Mouse (Mus musculus) urinary bladder, adult 2 months (tissue): ENCODE data around the gene Rwdd3. TPM values are rescaled to one million over a fixed set of nuclear protein-coding genes. Genes with fewer than 3 reads are reported as not detected.

Experiments used
- DNase-seq: peaks from one replicate; pipeline ENCODE4 v3.0.0; 2022; ENCODE audit warnings: low spot score
- polyA plus RNA-seq: library from polyadenylated mRNA; depleted of rRNA; stranded (reverse); fragments of >200 nt; gene quantifications from 2 replicates; pipeline ENCODE4 v1.2.3, GENCODE M21; 2012; rRNA removed

Rwdd3 gene
- polyA plus RNA-seq, 1 experiment: 5.3 TPM

- no peak for DNase-seq
These were observed 11.1 kb downstream of the Rwdd3 start for GRCm38 (mm10) chr3:121160424-121160823.

DNA sequence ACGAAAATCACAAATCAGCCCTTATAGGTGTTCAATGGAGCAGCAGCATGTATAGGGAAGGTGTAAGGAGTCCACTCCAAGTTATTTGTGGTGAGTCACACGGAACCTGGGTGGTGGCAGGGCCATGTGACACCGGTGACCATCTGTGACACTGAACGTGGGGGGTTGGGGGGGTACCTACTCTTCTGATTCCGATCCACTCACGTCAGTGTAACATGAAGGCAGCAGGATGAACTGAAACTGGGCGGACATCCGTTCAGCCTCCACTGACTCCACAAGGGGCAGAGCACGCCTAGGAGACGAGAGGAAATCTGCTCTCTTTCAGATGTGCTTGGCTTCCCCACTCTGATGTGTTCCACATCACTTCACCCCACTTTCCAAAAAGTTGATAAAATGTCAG, 11.9 kb downstream of the Rwdd3 start:
- DNase-seq: no peak

DNA sequence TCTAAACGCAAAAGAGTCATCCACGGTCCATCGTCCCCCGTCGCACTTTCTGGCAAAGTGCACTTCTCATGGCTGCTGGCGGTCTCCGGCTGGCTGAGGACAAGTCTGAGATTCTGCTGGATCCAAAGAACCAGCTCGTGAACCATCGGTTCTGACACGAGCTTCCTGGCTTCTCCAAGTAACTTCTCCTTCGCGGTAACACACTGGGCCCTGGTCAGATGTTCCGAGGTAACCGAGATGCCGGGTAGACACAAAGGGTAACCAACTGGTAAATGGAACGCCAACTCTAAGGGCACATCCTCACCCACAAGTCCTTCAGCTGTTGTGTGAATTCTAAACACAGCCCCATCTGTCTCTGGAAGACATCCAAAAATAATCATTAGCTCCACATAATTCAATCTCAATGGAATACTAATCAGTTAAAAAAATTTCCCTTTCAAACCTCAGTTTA, 12.6 kb downstream of the Rwdd3 start:
- DNase-seq: no peak

DNA sequence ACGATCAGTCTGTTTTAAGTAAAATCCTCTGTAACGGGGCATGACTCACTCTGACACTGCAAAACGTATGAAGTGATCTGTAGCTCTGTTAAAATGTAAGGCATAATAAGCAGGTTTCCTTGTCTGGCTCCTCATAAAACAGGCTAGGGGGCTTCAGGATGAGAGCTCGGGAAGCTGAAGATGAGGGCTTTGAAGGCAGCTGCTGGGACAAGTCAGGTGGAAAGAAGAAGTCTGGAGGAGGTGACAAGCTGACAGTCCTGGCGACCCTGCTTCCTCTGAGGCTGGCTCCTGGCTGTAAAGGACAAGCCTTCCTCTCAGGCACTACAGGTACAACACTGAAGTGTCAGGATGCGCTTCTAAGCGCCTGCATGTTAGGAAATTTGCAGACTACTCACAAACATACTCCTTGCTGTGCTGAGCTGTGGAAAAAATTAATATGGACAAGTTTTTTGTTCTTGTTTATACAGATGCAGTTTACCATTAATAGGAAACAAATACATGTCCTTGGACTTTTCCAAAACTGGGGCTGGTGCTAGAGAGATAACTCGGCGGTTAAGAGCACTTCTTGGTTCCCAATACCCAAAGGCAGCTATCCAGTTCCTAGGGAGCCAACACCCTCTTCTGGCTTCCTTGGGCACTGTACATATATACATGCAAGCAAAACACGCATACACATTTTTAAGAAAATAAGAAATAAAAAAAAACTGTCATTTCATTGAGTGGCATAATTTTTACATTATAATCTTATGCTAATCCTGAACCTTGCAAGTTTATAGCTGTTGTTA, 13.8 kb downstream of the Rwdd3 start:
- DNase-seq: no peak

GRCm38 (mm10) chr3:121156451-121157186, 14.9 kb downstream of the Rwdd3 start:
- no peak for DNase-seq

DNA sequence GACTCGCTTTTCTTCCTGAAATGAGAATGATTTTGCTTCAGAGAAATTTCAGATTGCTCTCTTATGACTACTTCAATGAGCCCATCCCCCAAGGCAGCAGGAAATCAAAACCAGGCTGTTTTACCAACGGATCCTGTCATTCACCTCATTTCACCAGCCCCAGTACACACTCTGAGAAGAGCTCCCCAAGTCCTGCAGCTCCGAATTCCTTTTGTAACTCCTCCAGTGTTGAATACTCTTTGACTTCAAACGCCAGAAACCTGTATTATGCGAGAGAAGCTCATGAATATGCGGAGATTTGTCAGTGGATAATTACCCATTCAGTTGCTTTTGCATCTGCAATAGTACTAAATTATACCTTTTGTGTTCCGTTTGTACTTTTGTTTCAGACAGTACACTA, 15.5 kb downstream of the Rwdd3 start:
- no peak for DNase-seq

GRCm38 (mm10) chr3:121133937-121134336, 37.6 kb downstream of the Rwdd3 start:
- no peak for DNase-seq

- DNase-seq: no peak
These were observed 38.5 kb downstream of the Rwdd3 start for GRCm38 (mm10) chr3:121133039-121133438.

GRCm38 (mm10) chr3:121127171-121127570, 44.3 kb downstream of the Rwdd3 start:
- no peak for DNase-seq

GRCm38 (mm10) chr3:121126476-121126875, 45.0 kb downstream of the Rwdd3 start:
- no peak for DNase-seq

GRCm38 (mm10) chr3:121121072-121121471, 50.4 kb downstream of the Rwdd3 start:
- DNase-seq: no peak

GRCm38 (mm10) chr3:121116590-121116989, 54.9 kb downstream of the Rwdd3 start:
- DNase-seq: no peak

DNA sequence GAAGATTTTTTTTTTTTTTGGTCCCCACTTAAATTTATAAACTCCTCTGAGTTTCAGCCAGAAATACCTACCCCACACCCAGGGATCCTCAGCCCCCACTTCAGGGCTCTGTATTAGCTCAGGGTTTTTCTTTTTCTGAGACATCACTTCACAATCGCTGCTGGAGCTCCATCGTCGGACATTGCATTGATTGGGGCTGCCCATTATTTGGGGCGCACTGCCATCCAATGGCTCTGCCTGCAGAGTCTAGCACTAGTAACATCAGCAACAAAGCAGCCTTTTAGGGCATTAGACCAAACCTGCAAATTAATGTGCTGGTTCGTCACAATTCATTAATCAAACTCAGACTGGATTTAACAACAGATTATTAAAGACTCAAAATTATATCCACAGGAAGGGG, 55.4 kb downstream of the Rwdd3 start:
- no peak for DNase-seq

DNA sequence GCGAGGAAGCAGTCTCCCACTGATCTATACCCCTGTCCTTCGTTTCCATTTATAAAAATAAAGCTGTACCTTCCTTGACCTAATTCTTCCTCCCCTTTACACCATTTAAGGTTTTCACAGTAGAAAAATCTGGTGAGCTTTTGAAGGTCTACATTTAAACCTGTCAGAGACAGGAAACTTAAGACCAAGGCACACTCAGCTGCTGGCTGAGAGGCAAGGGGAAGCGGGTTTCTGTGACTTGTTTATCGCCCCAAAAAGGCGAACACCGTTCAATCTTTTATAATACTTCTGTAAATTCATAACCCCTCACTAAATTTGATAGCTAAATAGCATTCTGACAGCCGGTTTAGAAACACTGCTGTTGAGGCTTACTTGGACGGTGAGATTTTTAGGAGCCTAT, 60.4 kb downstream of the Rwdd3 start:
- DNase-seq: no peak

GRCm38 (mm10) chr3:121110430-121110829, 61.1 kb downstream of the Rwdd3 start:
- DNase-seq: no peak

DNA sequence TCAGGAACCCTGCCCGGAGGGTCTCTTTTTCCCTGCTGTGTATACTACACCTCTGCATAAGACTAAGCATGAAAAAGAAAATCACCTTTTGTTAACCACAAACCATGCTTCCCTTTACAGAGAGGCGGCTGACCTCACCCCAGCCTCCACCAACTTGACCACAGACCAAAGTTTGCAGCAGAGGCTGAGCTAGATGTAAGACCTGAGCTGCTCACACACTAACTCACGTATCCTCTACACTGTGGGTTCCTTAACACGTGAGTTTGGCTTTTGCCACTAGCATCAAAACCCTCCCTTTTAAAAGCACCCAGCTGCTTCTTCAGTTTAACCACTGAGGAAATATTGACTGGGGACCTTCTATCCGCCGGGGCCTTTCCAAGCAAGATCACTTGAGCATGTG, 64.0 kb downstream of the Rwdd3 start:
- no peak for DNase-seq

GRCm38 (mm10) chr3:121105408-121105708, 66.1 kb downstream of the Rwdd3 start:
- no peak for DNase-seq

Other genes starting within 250 kb of the Rwdd3 start
- gene Tmem56, start 111.4 kb upstream of the Rwdd3 start, polyA plus RNA-seq: 6.8 and 8.6 TPM in 2 replicates
- 25.0 TPM in 2 replicates for gene Alg14, start 120.1 kb upstream of the Rwdd3 start, polyA plus RNA-seq